Mouse (Mus musculus) MEL (cell line): ENCODE results near the gene Casz1. TPM values are rescaled to one million over a fixed set of nuclear protein-coding genes. Genes with fewer than 3 reads are reported as not detected.

ENCODE experiments used
- DNase-seq: peaks from one replicate; pipeline ENCODE4 v3.0.0; 2011; ENCODE audit warnings: low read depth, low spot score
- H3K27ac ChIP-seq: 2 replicates; pipeline ENCODE4 v1.5.1; 2012; ENCODE audit warnings: low read depth, mild to moderate bottlenecking, control low read depth, low read length, moderate library complexity; ENCODE audit not compliant: control insufficient read depth
- H3K27me3 ChIP-seq, 2 experiments: fragments of 150-350 bp in 1 of 2; sonication (generic) in 1 of 2; 2 replicates each; pipeline ENCODE4 v1.6.1; 2012; ENCODE audit warnings: low read length in 2 of 2, mild to moderate bottlenecking in 2 of 2, improper control_type of control experiment in 1 of 2, moderate library complexity in 1 of 2; ENCODE audit not compliant: insufficient read depth in 2 of 2, control insufficient read depth in 1 of 2
- H3K36me3 ChIP-seq, 2 experiments: 2 replicates each; pipeline ENCODE4 v1.6.1; 2012 to 2014; ENCODE audit warnings: low read length in 2 of 2, improper control_type of control experiment in 1 of 2, inconsistent platforms in 1 of 2, mild to moderate bottlenecking in 1 of 2; ENCODE audit not compliant: insufficient read depth in 2 of 2, control insufficient read depth in 1 of 2
- H3K4me1 ChIP-seq, 2 experiments: fragments of 150-350 bp in 1 of 2; sonication (generic) in 1 of 2; 2 replicates each; pipeline ENCODE4 v1.6.1; 2012; ENCODE audit warnings: low read length in 2 of 2, improper control_type of control experiment in 1 of 2, mild to moderate bottlenecking in 1 of 2; ENCODE audit not compliant: insufficient read depth in 2 of 2, control insufficient read depth in 1 of 2
- H3K4me3 ChIP-seq, 2 experiments: fragments of 150-350 bp in 1 of 2; sonication (generic) in 1 of 2; 2 replicates each; pipeline ENCODE4 v1.5.1; 2012; ENCODE audit warnings: low read depth in 2 of 2, low read length in 2 of 2, mild to moderate bottlenecking in 2 of 2, moderate library complexity in 2 of 2, control low read depth in 1 of 2, improper control_type of control experiment in 1 of 2; ENCODE audit not compliant: control insufficient read depth in 1 of 2, insufficient read depth in 1 of 2
- H3K79me2 ChIP-seq: 2 replicates; pipeline ENCODE4 v1.6.1; 2012; ENCODE audit warnings: mild to moderate bottlenecking, low read length, moderate library complexity; ENCODE audit not compliant: control insufficient read depth, poor library complexity, insufficient read depth
- H3K9ac ChIP-seq: 2 replicates; pipeline ENCODE4 v1.6.1; 2012; ENCODE audit warnings: low read depth, mild to moderate bottlenecking, control low read depth, low read length, moderate library complexity; ENCODE audit not compliant: control insufficient read depth, poor library complexity, severe bottlenecking
- H3K9me3 ChIP-seq: fragments of 150-350 bp; sonication (generic); replicated peaks from 2 replicates; pipeline ENCODE4 v1.6.1; 2012; ENCODE audit warnings: mild to moderate bottlenecking, low read length, improper control_type of control experiment, moderate library complexity; ENCODE audit not compliant: insufficient read depth
- E2F4 ChIP-seq: IDR thresholded peaks from 2 replicates; pipeline ENCODE4 v1.6.1; 2011; ENCODE audit warnings: low read depth, low read length, improper control_type of control experiment, borderline replicate concordance
- EP300 ChIP-seq, 2 experiments: IDR thresholded peaks; 2 replicates each; pipeline ENCODE4 v1.6.1; 2011; ENCODE audit warnings: improper control_type of control experiment in 2 of 2, low read length in 2 of 2, low read depth in 1 of 2, mild to moderate bottlenecking in 1 of 2
- GATA1 ChIP-seq: IDR thresholded peaks from 2 replicates; pipeline ENCODE4 v1.6.1; 2011; ENCODE audit warnings: low read depth, low read length, improper control_type of control experiment
- JUND ChIP-seq: IDR thresholded peaks from 2 replicates; pipeline ENCODE4 v1.6.1; 2011; ENCODE audit warnings: low read depth, mild to moderate bottlenecking, improper control_type of control experiment, low read length
- MAX ChIP-seq: IDR thresholded peaks from 2 replicates; pipeline ENCODE4 v1.6.1; 2011; ENCODE audit warnings: low read length, improper control_type of control experiment
- MAZ ChIP-seq: IDR thresholded peaks from 2 replicates; pipeline ENCODE4 v1.6.1; 2012; ENCODE audit warnings: low read depth, mild to moderate bottlenecking, inconsistent platforms, low read length, improper control_type of control experiment
- MEF2A ChIP-seq: IDR thresholded peaks from 2 replicates; pipeline ENCODE4 v1.6.1; 2014; ENCODE audit warnings: low read depth, mild to moderate bottlenecking, inconsistent platforms, low read length, improper control_type of control experiment; ENCODE audit not compliant: poor library complexity, insufficient replicate concordance, severe bottlenecking; ENCODE audit errors: extremely low read depth
- MXI1 ChIP-seq: IDR thresholded peaks from 2 replicates; pipeline ENCODE4 v1.6.1; 2011; ENCODE audit warnings: mild to moderate bottlenecking, low read depth, low read length, improper control_type of control experiment
- MYB ChIP-seq: IDR thresholded peaks from 2 replicates; pipeline ENCODE4 v1.6.1; 2011; ENCODE audit warnings: mild to moderate bottlenecking, low read depth, low read length, improper control_type of control experiment
- POLR2A ChIP-seq, 2 experiments: IDR thresholded peaks; 2 replicates each; pipeline ENCODE4 v1.6.1; 2011 to 2012; ENCODE audit warnings: low read length in 2 of 2, mild to moderate bottlenecking in 2 of 2, control low read depth in 1 of 2, improper control_type of control experiment in 1 of 2, low read depth in 1 of 2, moderate library complexity in 1 of 2; ENCODE audit not compliant: control insufficient read depth in 1 of 2, insufficient read depth in 1 of 2, poor library complexity in 1 of 2
- SIN3A ChIP-seq: IDR thresholded peaks from 2 replicates; pipeline ENCODE4 v1.6.1; 2012; ENCODE audit warnings: low read length, improper control_type of control experiment, inconsistent platforms
- SMC3 ChIP-seq: IDR thresholded peaks from 2 replicates; pipeline ENCODE4 v1.6.1; 2011; ENCODE audit warnings: low read depth, low read length, improper control_type of control experiment
- UBTF ChIP-seq: IDR thresholded peaks from 2 replicates; pipeline ENCODE4 v1.6.1; 2012; ENCODE audit warnings: low read depth, mild to moderate bottlenecking, inconsistent platforms, low read length, improper control_type of control experiment, moderate library complexity, borderline replicate concordance; ENCODE audit not compliant: insufficient read depth
- ZKSCAN1 ChIP-seq: IDR thresholded peaks from 2 replicates; pipeline ENCODE4 v1.6.1; 2012; ENCODE audit warnings: low read depth, mild to moderate bottlenecking, inconsistent platforms, low read length, improper control_type of control experiment, moderate library complexity
- ZMIZ1 ChIP-seq: IDR thresholded peaks from 2 replicates; pipeline ENCODE4 v1.6.1; 2012; ENCODE audit warnings: low read depth, mild to moderate bottlenecking, inconsistent platforms, low read length, improper control_type of control experiment, moderate library complexity
- polyA plus RNA-seq, 2 experiments: library from polyadenylated mRNA; stranded (reverse) in 1 of 2; unstranded in 1 of 2; fragments of >175 nt in 1 of 2; fragments of >200 nt in 1 of 2; gene quantifications; 2 replicates each; pipeline versions ENCODE4 v1.2.1 to v1.2.4; 2012; ENCODE audit warnings: low replicate concordance in 2 of 2, low read depth in 1 of 2; ENCODE audit not compliant: insufficient read length in 2 of 2, insufficient read depth in 1 of 2, missing spikeins in 1 of 2
- total RNA-seq: library from RNA; depleted of rRNA; stranded (reverse); fragments of 300-350 nt; gene quantifications from 2 replicates; pipeline ENCODE4 v1.2.3, GENCODE M21; 2012

The Casz1 gene
- total and polyA plus RNA-seq, 3 experiments = 1.3 to 3.2 TPM; not detected in 1

GRCm38 (mm10) chr4:148900295-148901211, 96.3 kb downstream of the Casz1 start (continued):
- TF ChIP-seq E2F4 (no peak), JUND (no peak), SMC3 (peak; percentile 10; the same call in 1 of the 2 replicates), UBTF (no peak)

DNA sequence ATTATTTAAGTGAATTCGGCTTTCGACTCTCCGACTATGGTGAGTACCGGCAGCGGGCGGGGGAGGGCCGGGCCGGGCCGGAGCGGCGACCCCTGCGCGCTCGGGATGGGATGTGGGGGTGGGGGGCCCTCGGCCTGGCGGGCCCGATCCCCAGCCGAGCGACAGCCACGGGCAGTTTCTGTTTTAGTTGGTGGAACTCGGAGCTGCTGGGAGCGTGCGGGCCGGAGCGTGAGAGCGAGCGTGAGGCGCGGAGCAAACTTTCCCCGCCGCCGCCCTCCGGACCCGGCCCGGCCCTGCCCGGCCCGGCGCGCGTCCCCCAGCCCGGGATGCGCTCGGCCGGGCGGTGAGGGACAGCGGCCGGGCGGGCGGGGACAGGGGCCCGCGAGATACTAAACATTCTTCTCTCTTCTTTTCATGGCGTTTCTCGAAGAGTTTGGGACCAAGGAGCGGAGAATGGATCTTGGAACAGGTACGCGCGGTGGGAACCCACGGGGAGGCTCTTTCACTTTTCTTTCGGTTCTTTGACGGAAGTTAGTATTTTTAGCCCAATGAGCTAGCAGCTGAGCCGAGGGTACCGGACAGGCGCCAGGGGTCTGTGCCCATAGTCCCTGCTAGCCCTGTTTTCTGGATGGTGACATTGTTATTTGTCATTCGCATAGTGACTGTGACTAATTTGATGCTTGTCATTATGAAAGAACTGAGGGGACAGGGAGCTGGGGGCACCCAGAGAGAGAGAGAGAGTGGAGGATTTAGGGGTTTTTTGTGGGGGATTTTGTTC, 97.2 kb downstream of the Casz1 start:
- TF ChIP-seq MXI1 (no peak), EP300 (IDR thresholded peaks at IDR 0.05; ENCODE audit: low read depth in 1 of 2, low read length in 2 of 2) (no peak), SIN3A (peak; percentile 39), MAX (no peak), ZKSCAN1 (no peak), ZMIZ1 (no peak), POLR2A (IDR thresholded peaks at IDR 0.05; ENCODE audit: control insufficient read depth in 1 of 2, insufficient read depth in 1 of 2, low read depth in 1 of 2, low read length in 2 of 2, poor library complexity in 1 of 2) (0 out of 4 replicates have a peak, but pooled peaks of 1 of the 2 experiments have one; percentile 25), MAZ (no peak), UBTF (0 out of 2 replicates have a peak, but pooled peaks have one; percentile 58), GATA1 (no peak), MYB (no peak), MEF2A (no peak)
- Histone ChIP-seq H3K9me3 (no peaks in the 10 kb centered on the region), H3K79me2 (no peaks in the 10 kb centered on the region; the same call in 1 of the 2 replicates), H3K36me3 (peaks cover 0 to 2% of the 10 kb centered on the region in 2 experiments; a peak in 2 of 4 replicates), H3K4me3 (peak overlapping the region; percentile 85 to 100), H3K27ac (no peak overlapping the region), H3K9ac (peak overlapping the region; percentile 81), H3K4me1 (peaks cover 2 to 7% of the 10 kb centered on the region in 2 experiments; a peak in 2 of 4 replicates), H3K27me3 (peaks cover 0 to 1% of the 10 kb centered on the region in 2 experiments; a peak in 2 of 4 replicates)
- DNase-seq = peak; percentile 50
